Mouse (Mus musculus): Measurements from ENCODE around the gene Rnaseh2c. TPM values are rescaled to one million over a fixed set of nuclear protein-coding genes. Genes with fewer than 3 reads are reported as not detected.

Rnaseh2c gene
- total RNA-seq, 4 experiments from 2014 or later, result 40.5 to 63.8 (median 50.9) TPM

GRCm38 (mm10) chr19:5572331-5573125, 29.1 kb upstream of the Rnaseh2c start:
- peak in 1 of 2 experiments; percentile 23 for DNase-seq (ENCODE audit: low spot score in 2 of 2)

DNA sequence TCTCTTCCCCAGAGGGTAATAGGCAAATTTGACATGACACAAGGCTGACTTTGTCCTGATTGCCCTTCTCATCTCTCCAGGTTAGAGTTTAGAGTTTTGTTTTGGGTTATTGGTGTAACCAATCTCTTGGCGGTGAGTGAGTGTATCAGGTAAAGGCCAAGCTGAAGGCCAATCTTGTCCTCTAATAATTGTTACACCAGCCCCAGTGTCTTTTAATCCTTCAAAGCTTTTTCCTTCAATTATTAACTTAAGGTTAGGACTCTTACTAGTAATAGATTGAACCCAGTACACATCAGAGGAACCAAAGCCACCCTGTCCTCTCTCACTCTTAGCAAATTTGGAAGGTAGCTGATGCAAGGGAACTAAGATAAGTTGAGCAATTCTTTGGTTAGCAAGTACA, 26.3 kb upstream of the Rnaseh2c start:
- DNase-seq (ENCODE audit: low spot score in 2 of 2), result no peak

- no peak for DNase-seq (ENCODE audit: low spot score in 2 of 2)
These were observed 21.7 kb upstream of the Rnaseh2c start for GRCm38 (mm10) chr19:5579971-5580370.

DNA sequence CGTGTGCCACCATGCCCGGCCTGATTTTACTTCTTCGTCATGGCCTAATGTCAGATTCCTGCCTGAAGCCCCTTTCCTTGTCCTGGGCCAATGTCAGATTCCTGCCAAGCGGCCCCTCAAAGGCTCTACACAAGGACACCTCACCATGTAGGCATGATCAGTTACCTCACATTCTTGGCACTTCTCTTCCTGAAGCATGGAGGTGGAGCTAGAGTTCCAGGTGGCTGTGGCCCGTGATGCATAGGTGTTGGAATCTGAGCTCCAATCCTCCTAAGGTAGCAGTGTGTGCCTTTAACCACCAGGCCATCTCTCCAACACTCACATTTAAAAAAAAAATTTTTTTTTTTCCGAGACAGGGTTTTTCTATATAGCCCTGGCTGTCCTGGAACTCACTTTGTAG, 20.9 kb upstream of the Rnaseh2c start:
- DNase-seq (ENCODE audit: low spot score in 2 of 2), result no peak

DNA sequence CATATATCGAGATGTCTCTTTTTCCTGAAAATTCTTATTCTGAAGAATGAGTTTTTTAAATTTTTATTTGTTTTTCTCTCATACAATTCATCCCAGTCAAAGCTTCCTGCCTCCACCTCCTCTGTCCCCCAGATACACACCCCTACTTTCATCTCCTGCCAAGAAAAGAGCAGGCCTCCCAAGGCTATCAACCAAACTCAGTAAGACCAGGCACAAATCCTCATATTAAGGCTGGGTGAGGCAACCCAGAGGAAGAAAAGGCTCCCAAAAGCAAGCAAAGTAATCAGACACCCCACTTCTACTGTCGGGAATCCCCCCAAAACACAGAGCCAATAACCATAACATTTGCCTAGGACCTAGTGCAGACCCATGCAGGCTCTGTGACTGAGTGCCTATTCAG, 19.7 kb upstream of the Rnaseh2c start:
- no peak for DNase-seq (ENCODE audit: low spot score in 2 of 2)

- DNase-seq (ENCODE audit: low spot score in 2 of 2), result no peak
These were observed 12.5 kb upstream of the Rnaseh2c start for GRCm38 (mm10) chr19:5589159-5589558.

GRCm38 (mm10) chr19:5591888-5592287, 9.8 kb upstream of the Rnaseh2c start:
- DNase-seq (ENCODE audit: low spot score in 2 of 2), result no peak

- DNase-seq (ENCODE audit: low spot score in 2 of 2), result no peak
These were observed 2.4 kb upstream of the Rnaseh2c start for GRCm38 (mm10) chr19:5599224-5599623.

DNA sequence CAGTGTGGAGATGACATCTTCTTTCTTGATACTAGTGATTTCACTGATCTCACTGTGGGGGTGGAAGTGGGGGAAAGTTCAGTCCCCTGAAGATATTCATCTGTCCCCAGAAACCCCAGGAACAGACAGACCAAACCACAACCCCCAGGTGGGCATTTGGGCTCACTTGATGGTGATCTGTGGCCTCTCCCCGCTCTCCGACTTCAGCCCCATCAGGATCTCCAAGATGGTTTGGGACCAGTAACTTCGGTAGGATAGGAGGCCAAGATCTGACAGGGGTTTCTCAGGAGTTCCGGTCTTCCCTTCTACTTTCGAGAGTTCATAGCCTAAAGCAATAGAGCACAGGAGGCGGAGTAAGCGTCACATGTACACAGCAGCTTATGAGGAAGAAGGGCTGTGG, 2.0 kb downstream of the Rnaseh2c start:
- no peak for DNase-seq (ENCODE audit: low spot score in 2 of 2)

DNA sequence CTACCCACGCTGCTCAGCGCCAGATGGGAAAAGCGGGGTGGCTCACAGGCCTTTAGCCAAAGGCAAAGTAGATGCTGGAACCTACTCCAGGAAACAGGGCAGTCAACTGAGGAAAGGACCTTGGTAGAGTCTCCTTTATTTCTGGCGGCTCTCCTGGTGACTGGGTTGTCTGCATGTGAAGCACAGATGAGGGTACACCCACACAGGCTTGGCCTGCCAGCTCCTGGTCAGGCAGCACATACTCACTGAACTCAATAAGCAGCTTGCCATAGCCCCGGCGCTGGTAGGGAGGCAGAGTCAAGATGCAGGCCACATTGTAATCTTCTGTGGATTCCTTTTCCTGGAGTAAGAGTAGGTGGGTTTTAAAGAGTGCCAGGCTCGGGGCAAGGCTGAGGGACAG, 3.5 kb downstream of the Rnaseh2c start:
- DNase-seq (ENCODE audit: low spot score in 2 of 2), result no peak

GRCm38 (mm10) chr19:5606196-5606595, 4.5 kb downstream of the Rnaseh2c start:
- DNase-seq (ENCODE audit: low spot score in 2 of 2), result no peak

GRCm38 (mm10) chr19:5607705-5608410, 6.2 kb downstream of the Rnaseh2c start:
- no peak for DNase-seq (ENCODE audit: low spot score in 2 of 2)

GRCm38 (mm10) chr19:5608707-5609106, 7.0 kb downstream of the Rnaseh2c start:
- DNase-seq (ENCODE audit: low spot score in 2 of 2), result no peak

DNA sequence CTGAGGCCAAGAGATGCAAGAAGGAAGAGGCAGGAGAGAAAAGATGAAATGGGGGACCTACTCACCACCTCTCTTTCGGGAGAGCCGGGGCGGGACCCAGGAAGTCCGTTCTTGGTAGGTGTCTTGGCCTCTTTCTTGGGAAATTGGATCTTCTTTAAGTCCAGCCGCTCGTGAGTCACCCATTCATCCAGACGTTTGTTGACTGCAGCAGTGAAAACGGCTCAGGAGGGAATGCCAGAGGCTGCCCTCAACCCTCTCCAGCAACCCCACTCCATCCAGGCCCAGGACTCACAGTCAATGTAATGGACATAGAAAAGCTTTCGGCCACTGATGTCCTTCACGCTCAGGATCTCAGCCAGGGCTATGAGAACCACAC, 7.5 kb downstream of the Rnaseh2c start:
- no peak for DNase-seq (ENCODE audit: low spot score in 2 of 2)

DNA sequence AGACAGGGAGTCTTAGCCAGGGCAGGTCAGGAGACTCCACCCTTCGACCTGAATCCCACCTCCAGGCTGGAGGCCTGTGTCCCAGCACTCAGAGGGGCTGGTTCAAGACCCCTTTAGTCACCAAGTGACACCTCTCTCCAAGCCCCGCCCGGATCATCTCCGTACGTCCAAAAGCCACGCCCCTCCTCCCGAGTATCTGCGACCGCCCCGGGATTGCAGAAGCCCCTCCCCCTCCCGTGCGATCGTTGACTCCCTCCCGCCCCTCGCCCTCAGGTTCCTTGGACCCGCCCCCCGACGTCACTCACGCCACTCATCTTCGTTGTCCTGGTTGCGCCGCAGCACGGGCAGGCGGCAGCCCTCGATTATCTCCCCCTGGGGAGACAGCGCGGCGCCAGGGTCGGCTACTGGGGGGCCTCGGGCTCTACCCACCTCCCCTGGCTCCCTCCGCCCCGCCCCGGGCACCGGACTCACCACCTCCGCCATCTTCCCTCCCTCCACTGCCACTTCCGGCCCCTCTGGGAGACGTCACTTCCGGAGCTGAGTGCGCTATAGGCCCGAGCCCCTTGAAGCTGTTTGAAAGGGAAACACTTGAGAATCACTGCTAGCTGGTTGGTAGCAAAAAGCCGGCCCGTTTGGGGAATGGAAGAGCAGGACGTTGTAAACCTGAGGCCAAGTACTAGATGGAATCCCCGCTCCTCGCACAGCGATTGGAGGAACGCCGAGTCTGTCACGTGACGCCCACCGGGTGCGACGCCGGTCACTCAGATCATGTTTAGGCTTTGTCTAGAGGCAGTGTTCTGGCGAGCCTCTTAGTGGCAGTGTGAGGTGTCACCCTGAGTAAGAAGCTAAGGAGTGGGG, 8.1 kb downstream of the Rnaseh2c start, which contains the start of gene Kat5:
Gene Kat5, minus strand, starts transcription at position 691 of the 858 bp plus-strand sequence.
- peak; percentile 86 to 88 for DNase-seq (ENCODE audit: low spot score in 2 of 2)

DNA sequence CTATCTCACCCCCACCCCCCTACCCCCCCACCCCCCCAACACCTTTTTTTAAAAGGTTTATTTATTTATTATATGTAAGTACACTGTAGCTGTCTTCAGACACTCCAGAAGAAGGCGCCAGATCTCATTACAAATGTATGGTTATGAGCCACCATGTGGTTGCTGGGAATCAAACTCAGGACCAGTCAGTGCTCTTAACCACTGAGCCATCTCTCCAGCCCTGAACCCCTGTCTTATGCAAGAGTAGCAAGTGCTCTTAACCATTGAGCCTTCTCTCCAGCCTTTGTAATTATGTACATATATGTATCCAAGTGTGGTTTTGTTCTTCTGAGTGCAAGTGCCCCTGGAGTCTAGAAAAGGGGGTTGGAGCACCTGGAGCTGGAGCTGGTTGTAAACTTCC, 10.3 kb downstream of the Rnaseh2c start:
- DNase-seq (ENCODE audit: low spot score in 2 of 2), result no peak

GRCm38 (mm10) chr19:5612762-5613411, 11.2 kb downstream of the Rnaseh2c start:
- DNase-seq (ENCODE audit: low spot score in 2 of 2), result no peak

DNA sequence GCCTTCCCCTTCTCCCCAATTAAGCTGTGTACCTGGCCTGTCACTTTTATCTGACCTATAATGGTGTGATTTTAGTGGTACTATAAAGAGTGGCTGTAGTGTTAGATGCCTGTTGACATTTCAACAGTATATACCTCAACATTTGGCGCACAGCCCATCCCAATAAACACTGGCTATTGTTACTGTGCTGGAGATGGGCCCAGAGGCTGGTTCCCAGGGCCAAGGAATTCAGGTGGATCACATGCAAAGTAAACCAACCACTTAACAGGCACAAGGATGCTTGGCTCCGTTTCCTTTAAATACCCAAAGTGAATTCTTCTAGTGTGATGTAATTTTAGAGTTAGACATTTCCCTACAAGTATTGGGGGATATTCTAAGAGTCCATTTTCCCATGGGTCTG, 13.3 kb downstream of the Rnaseh2c start:
- no peak for DNase-seq (ENCODE audit: low spot score in 2 of 2)

DNA sequence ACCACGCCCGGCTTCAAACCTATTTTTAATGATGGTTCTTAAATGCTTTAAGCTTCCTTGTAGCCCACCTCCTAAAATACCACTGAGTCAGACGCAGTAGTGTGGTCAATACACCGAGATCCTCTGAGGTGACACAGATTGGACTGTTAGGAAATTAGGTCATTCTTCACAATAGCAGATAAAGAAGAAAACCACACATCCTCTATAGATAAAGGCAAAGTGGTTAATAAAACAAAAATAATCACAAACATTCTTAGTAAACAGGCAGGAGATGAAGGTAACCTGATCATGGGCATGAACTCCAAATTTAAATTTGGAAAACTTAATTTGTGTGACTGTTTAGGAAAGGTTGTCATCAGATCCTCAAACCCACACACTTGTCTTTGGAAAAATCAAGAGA, 18.3 kb downstream of the Rnaseh2c start:
- no peak for DNase-seq (ENCODE audit: low spot score in 2 of 2)

- no peak for DNase-seq (ENCODE audit: low spot score in 2 of 2)
These were observed 20.2 kb downstream of the Rnaseh2c start for GRCm38 (mm10) chr19:5621884-5622283.

- no peak for DNase-seq (ENCODE audit: low spot score in 2 of 2)
These were observed 23.6 kb downstream of the Rnaseh2c start for GRCm38 (mm10) chr19:5625311-5625710.
